35 mouse cellular contexts compared by ENCODE assay signal in the genomic region with DNA sequence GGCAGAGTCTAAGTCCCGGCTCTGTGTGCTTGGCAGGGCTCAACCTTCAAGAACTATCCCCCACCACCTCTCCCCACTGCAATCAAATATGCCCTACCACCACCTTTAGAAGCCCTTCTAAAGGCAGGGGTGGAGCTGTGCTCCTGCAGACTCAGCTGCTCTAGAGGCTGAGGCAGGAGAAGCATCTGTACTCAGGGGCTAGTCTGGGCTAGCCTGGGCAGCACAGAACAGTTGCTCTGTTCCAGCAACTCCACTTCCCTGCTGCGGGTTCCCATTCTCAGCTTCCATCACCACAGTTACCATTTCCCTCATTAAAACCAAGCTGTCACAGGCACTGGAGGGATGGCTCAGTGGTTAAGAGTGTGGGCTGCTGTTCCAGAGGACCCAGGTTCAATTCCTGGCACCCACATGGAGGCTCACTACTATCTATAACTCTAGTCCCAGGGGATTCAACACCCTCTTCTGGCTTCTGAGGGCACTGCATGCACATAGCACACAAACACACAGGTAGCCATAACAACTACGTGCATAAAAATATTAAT. TPM values are rescaled to one million over a fixed set of nuclear protein-coding genes. Genes with fewer than 3 reads are reported as not detected.
DNase-seq lines count a peak whose midpoint lies in the region; ATAC-seq and TF ChIP-seq lines count a peak whose summit lies in the region.
"Had no signal": no experiment of that assay in that cellular context is flagged by ENCODE, and none has a peak within 500 bp of the region (broad histone marks: within the 10 kb centered on the region; RNA-seq: fewer than 3 reads in every experiment).

No protein-coding gene starts in this region.

- TF ChIP-seq POLR2A in CH12.LX (IDR thresholded peaks at IDR 0.05; ENCODE audit: low read depth, low read length) (no peak), MEL (IDR thresholded peaks at IDR 0.05; ENCODE audit: control insufficient read depth in 1 of 2, insufficient read depth in 1 of 2, low read depth in 1 of 2, low read length in 2 of 2, poor library complexity in 1 of 2) (no peak)

- 94% methylated on average over 3 of the region's 3 CpGs for WGBS in neural tube, embryonic 15.5 days

- peaks cover 4 to 34% of the 10 kb centered on the region in 2 experiments for H3K4me1 ChIP-seq in CH12.LX (ENCODE audit: control insufficient read depth in 1 of 2, insufficient read depth in 2 of 2)
- peaks cover 3 to 5% of the 10 kb centered on the region in 2 experiments; a peak in 3 of 4 replicates for H3K4me1 ChIP-seq in MEL (ENCODE audit: control insufficient read depth in 1 of 2, insufficient read depth in 2 of 2, low read length in 2 of 2)
- H3K4me1 ChIP-seq in neural tube, embryonic 15.5 days: peaks cover 29% of the 10 kb centered on the region

- no peak for ATAC-seq in neural tube, embryonic 15.5 days (ENCODE audit: low FRiP score)
- ATAC-seq: forebrain, embryonic 13.5 days; midbrain, embryonic 16.5 days had no signal

- H3K36me3 ChIP-seq in CH12.LX (replicated peaks in 1 of 2; ENCODE audit: control insufficient read depth in 1 of 2, insufficient read depth in 1 of 2, low read length in 1 of 2) (peaks cover 60 to 75% of the 10 kb centered on the region in 2 experiments), MEL (ENCODE audit: control insufficient read depth in 1 of 2, insufficient read depth in 2 of 2, low read length in 2 of 2) (peaks cover 0 to 5% of the 10 kb centered on the region in 2 experiments; a peak in 2 of 4 replicates)
- H3K36me3 ChIP-seq in neural tube, embryonic 15.5 days: peaks cover 63% of the 10 kb centered on the region

- no peaks in the 10 kb centered on the region for H3K9me3 ChIP-seq in CH12.LX (replicated peaks; ENCODE audit: low read length)
- no peaks in the 10 kb centered on the region for H3K9me3 ChIP-seq in MEL (replicated peaks; ENCODE audit: insufficient read depth, low read length)
- H3K9me3 ChIP-seq in neural tube, embryonic 15.5 days (replicated peaks): no peaks in the 10 kb centered on the region
- H3K9me3 ChIP-seq: forebrain, embryonic 13.5 days; heart, embryonic 13.5 days; hindbrain, embryonic 15.5 days; limb, embryonic 12.5 days; liver, embryonic 13.5 days; midbrain, embryonic 10.5 days; neural tube, embryonic 12.5 days; stomach, embryonic 15.5 days had no signal

- TF ChIP-seq RAD21 in CH12.LX (IDR thresholded peaks at IDR 0.05; ENCODE audit: low read depth, low read length) (no peak), MEL (IDR thresholded peaks at IDR 0.05; ENCODE audit: low read depth, low read length) (no peak)

- H3K27me3 ChIP-seq in CH12.LX (replicated peaks) (no peaks in the 10 kb centered on the region), MEL (ENCODE audit: control insufficient read depth in 1 of 2, insufficient read depth in 2 of 2, low read length in 2 of 2) (no peaks in the 10 kb centered on the region)
- no peaks in the 10 kb centered on the region for H3K27me3 ChIP-seq in neural tube, embryonic 15.5 days (replicated peaks)
- H3K27me3 ChIP-seq: forebrain, embryonic 13.5 days; heart, embryonic 13.5 days; hindbrain, embryonic 15.5 days; limb, embryonic 12.5 days; liver, embryonic 13.5 days; neural tube, embryonic 12.5 days; stomach, embryonic 15.5 days had no signal

- no peak overlapping the region for H3K4me3 ChIP-seq in layer of hippocampus, adult 2 months
- H3K4me3 ChIP-seq in CH12.LX (replicated peaks in 1 of 3; ENCODE audit: low read depth in 2 of 3, low read length in 2 of 3, poor library complexity in 1 of 3): no peak overlapping the region
- H3K4me3 ChIP-seq in MEL (ENCODE audit: control insufficient read depth in 1 of 2, insufficient read depth in 1 of 2, low read depth in 2 of 2, low read length in 2 of 2): no peak overlapping the region
- no peak overlapping the region for H3K4me3 ChIP-seq in neural tube, embryonic 15.5 days (replicated peaks)
- H3K4me3 ChIP-seq: forebrain, embryonic 13.5 days; gastrocnemius, adult 2 months; heart, embryonic 13.5 days; hindbrain, embryonic 15.5 days; limb, embryonic 12.5 days; liver, embryonic 13.5 days; midbrain, embryonic 10.5 days; myocyte; neural tube, embryonic 12.5 days; stomach, embryonic 15.5 days had no signal

- no peak for DNase-seq in layer of hippocampus, adult 2 months (ENCODE audit: low spot score in 2 of 2)
- DNase-seq in layer of hippocampus, postnatal 36 days: no peak
- peak; percentile 37 to 46 for DNase-seq in B cell, adult 2 months
- DNase-seq in CH12.LX (ENCODE audit: extremely low read depth): peak; percentile 48
- no peak for DNase-seq in MEL (ENCODE audit: low read depth, low spot score)
- no peak for DNase-seq in left cerebral cortex, adult 18-20 months (ENCODE audit: low spot score in 2 of 2)
- no peak for DNase-seq in adrenal gland, adult 18-20 months (ENCODE audit: low spot score in 2 of 2)
- DNase-seq: adrenal gland, postnatal 25 days; cerebellum, adult 18-20 months; cerebellum, postnatal 10 days; gastrocnemius, adult 2 months; gastrocnemius, postnatal 36 days; heart, postnatal 10 days; kidney, adult 8-10 months; kidney, postnatal 4 days; liver, embryonic 13.5 days; lung, adult 2 months; thymus, postnatal 14 days had no signal

- no peak overlapping the region for H3K27ac ChIP-seq in layer of hippocampus, adult 2 months
- no peak overlapping the region for H3K27ac ChIP-seq in CH12.LX (ENCODE audit: insufficient read depth, low read depth)
- no peak overlapping the region for H3K27ac ChIP-seq in MEL (ENCODE audit: control insufficient read depth, low read depth, low read length)
- no peak overlapping the region for H3K27ac ChIP-seq in neural tube, embryonic 15.5 days (replicated peaks)
- H3K27ac ChIP-seq: forebrain, embryonic 13.5 days; gastrocnemius, adult 2 months; heart, embryonic 13.5 days; hindbrain, embryonic 15.5 days; kidney, postnatal 0 days; limb, embryonic 12.5 days; liver, embryonic 13.5 days; midbrain, embryonic 10.5 days; neural tube, embryonic 12.5 days; stomach, embryonic 15.5 days had no signal

- dilution Hi-C loops in CH12.LX (cut with MboI; ENCODE audit: extremely low pct_ligation_motif_present, extremely low pct_unique_long_range_greater_than_20kb, low sequenced_read_pairs): no loop called here

- H3K9ac ChIP-seq in CH12.LX (ENCODE audit: insufficient read depth, low read depth) (no peak overlapping the region), MEL (ENCODE audit: control insufficient read depth, low read depth, low read length, poor library complexity, severe bottlenecking) (no peak overlapping the region)
- no peak overlapping the region for H3K9ac ChIP-seq in neural tube, embryonic 15.5 days (replicated peaks)
- H3K9ac ChIP-seq: forebrain, embryonic 13.5 days; heart, embryonic 13.5 days; hindbrain, embryonic 15.5 days; limb, embryonic 12.5 days; liver, embryonic 13.5 days; neural tube, embryonic 12.5 days; stomach, embryonic 15.5 days had no signal

- H3K79me2 ChIP-seq in CH12.LX (replicated peaks; ENCODE audit: control insufficient read depth, extremely low read depth, insufficient read depth, poor library complexity, severe bottlenecking) (peaks cover 14% of the 10 kb centered on the region), MEL (ENCODE audit: control insufficient read depth, insufficient read depth, low read length, poor library complexity) (peaks cover 18% of the 10 kb centered on the region)

- TF ChIP-seq CTCF in layer of hippocampus, adult 2 months (conservative IDR thresholded peaks at IDR 0.05): peak; percentile 35; the same call in 1 of the 2 replicates
- peak in 1 of 2 experiments; percentile 46; a peak in 2 of 4 replicates for TF ChIP-seq CTCF in CH12.LX (conservative IDR thresholded peaks at IDR 0.05 in 1 of 2, IDR thresholded peaks at IDR 0.05 in 1 of 2; ENCODE audit: low read depth in 2 of 2, low read length in 2 of 2)
- peak in 2 of 3 experiments; percentile 6 to 15; a peak in 1 of 6 replicates for TF ChIP-seq CTCF in MEL (IDR thresholded peaks at IDR 0.05 in 2 of 3, conservative IDR thresholded peaks at IDR 0.05 in 1 of 3; ENCODE audit: control insufficient read depth in 1 of 3, insufficient read depth in 1 of 3, low read depth in 2 of 3, low read length in 3 of 3, poor library complexity in 1 of 3, severe bottlenecking in 1 of 3)

- in situ Hi-C loops in CH12.LX (cut with MboI; ENCODE audit: low pct_ligation_motif_present, low pct_unique_long_range_greater_than_20kb, low sequenced_read_pairs): no loop called here

- H3K4me2 ChIP-seq in CH12.LX (ENCODE audit: insufficient read depth, low read depth, poor library complexity, severe bottlenecking): no peak overlapping the region
- H3K4me2 ChIP-seq in neural tube, embryonic 15.5 days: no peak overlapping the region
- H3K4me2 ChIP-seq: forebrain, embryonic 13.5 days; heart, embryonic 13.5 days; hindbrain, embryonic 15.5 days; limb, embryonic 12.5 days; liver, embryonic 13.5 days; neural tube, embryonic 12.5 days; stomach, embryonic 15.5 days had no signal

- TF ChIP-seq EP300 in CH12.LX (IDR thresholded peaks at IDR 0.05; ENCODE audit: low read length) (no peak), MEL (IDR thresholded peaks at IDR 0.05; ENCODE audit: low read depth in 1 of 2, low read length in 2 of 2) (no peak)

RNA-seq across cellular contexts. Expression of gene Asna1, which starts 3.5 kb away (rescaled TPM):
- total RNA-seq in layer of hippocampus, adult 2 months (2021): 100 to 1,000 TPM; 119 to 122 TPM
- 100 to 1,000 TPM; 120 to 121 TPM for total RNA-seq in layer of hippocampus, postnatal 36 days (2021)
- total RNA-seq in CH12.LX (2012; rRNA removed): 109 and 125 TPM in 2 replicates
- 108 and 119 TPM in 2 replicates for total RNA-seq in CH12.LX (2014; rRNA removed)
- polyA plus RNA-seq in CH12.LX (2012; ENCODE audit: insufficient read length, low read depth): 127 and 132 TPM in 2 replicates
- 115 and 132 TPM in 2 replicates for total RNA-seq in MEL (2012; rRNA removed)
- 100 to 1,000 TPM in 1 of 2 experiments, not detected in 1; 192 TPM for polyA plus RNA-seq in MEL (2012; ENCODE audit: insufficient read depth in 1 of 2, insufficient read length in 2 of 2, low read depth in 1 of 2, low replicate concordance in 2 of 2, missing spikeins in 1 of 2)
- total RNA-seq in left cerebral cortex, adult 18-20 months (2021): 100 to 1,000 TPM; 130 to 138 TPM
- 100 to 1,000 TPM in 1 of 2 experiments, 10 to 100 TPM in 1; 89.2 to 100 TPM for total RNA-seq in adrenal gland, adult 18-20 months (2021)
- polyA plus RNA-seq in neural tube, embryonic 15.5 days (2015; fragmentation: Nextera tagmentation; extraction: Ambion mirVana): 148 and 154 TPM in 2 replicates

RNA-seq across cellular contexts. Expression of gene Trir, which starts 5.0 kb away (rescaled TPM):
- 100 to 1,000 TPM; 125 to 136 TPM for total RNA-seq in layer of hippocampus, adult 2 months (2021)
- total RNA-seq in layer of hippocampus, postnatal 36 days (2021): 100 to 1,000 TPM; 133 to 136 TPM
- total RNA-seq in CH12.LX (2012; rRNA removed) (151 and 202 TPM in 2 replicates), CH12.LX (2014; rRNA removed) (190 and 209 TPM in 2 replicates), MEL (2012; rRNA removed) (224 and 264 TPM in 2 replicates)
- polyA plus RNA-seq in CH12.LX (2012; ENCODE audit: insufficient read length, low read depth) (185 and 244 TPM in 2 replicates), MEL (2012; ENCODE audit: insufficient read depth in 1 of 2, insufficient read length in 2 of 2, low read depth in 1 of 2, low replicate concordance in 2 of 2, missing spikeins in 1 of 2) (100 to 1,000 TPM; 283 to 442 TPM)
- 100 to 1,000 TPM; 129 to 134 TPM for total RNA-seq in left cerebral cortex, adult 18-20 months (2021)
- total RNA-seq in adrenal gland, adult 18-20 months (2021): 100 to 1,000 TPM; 162 to 192 TPM
- 116 and 124 TPM in 2 replicates for polyA plus RNA-seq in neural tube, embryonic 15.5 days (2015; fragmentation: Nextera tagmentation; extraction: Ambion mirVana)

RNA-seq across cellular contexts. Expression of gene Best2, which starts 7.3 kb away (rescaled TPM):
- not detected for total RNA-seq in layer of hippocampus, adult 2 months (2021)
- total RNA-seq in layer of hippocampus, postnatal 36 days (2021): not detected
- 0.21 TPM in 1 of 2 replicates, not detected in the other for total RNA-seq in CH12.LX (2012; rRNA removed)
- not detected in 2 replicates for total RNA-seq in CH12.LX (2014; rRNA removed)
- 0.23 TPM in 1 of 2 replicates, not detected in the other for polyA plus RNA-seq in CH12.LX (2012; ENCODE audit: insufficient read length, low read depth)
- total RNA-seq in MEL (2012; rRNA removed): 0.04 TPM in 1 of 2 replicates, not detected in the other
- under 1 TPM in 1 of 2 experiments, not detected in 1; 0.13 TPM for polyA plus RNA-seq in MEL (2012; ENCODE audit: insufficient read depth in 1 of 2, insufficient read length in 2 of 2, low read depth in 1 of 2, low replicate concordance in 2 of 2, missing spikeins in 1 of 2)
- total RNA-seq in left cerebral cortex, adult 18-20 months (2021): not detected
- not detected for total RNA-seq in adrenal gland, adult 18-20 months (2021)
- not detected in 2 replicates for polyA plus RNA-seq in neural tube, embryonic 15.5 days (2015; fragmentation: Nextera tagmentation; extraction: Ambion mirVana)
- total RNA-seq: adrenal gland, postnatal 25 days; common myeloid progenitor, adult 5-6 weeks; gastrocnemius, adult 2 months; gastrocnemius, postnatal 36 days; heart, adult 8-10 months; heart, postnatal 10 days; hematopoietic stem cell, adult 5-6 weeks; left cerebral cortex, postnatal 25 days; megakaryocyte progenitor cell, adult 5-6 weeks had no signal
- polyA plus RNA-seq: forebrain, embryonic 13.5 days; heart, embryonic 13.5 days; hindbrain, embryonic 15.5 days; intestine, embryonic 14.5 days; kidney, postnatal 0 days; limb, embryonic 12.5 days; liver, embryonic 13.5 days; midbrain, embryonic 10.5 days; midbrain, embryonic 16.5 days; myocyte; neural tube, embryonic 12.5 days had no signal

RNA-seq across cellular contexts. Expression of gene Tnpo2, which starts 15.1 kb away (rescaled TPM):
- 100 to 1,000 TPM; 170 to 175 TPM for total RNA-seq in layer of hippocampus, adult 2 months (2021)
- total RNA-seq in layer of hippocampus, postnatal 36 days (2021): 100 to 1,000 TPM; 147 to 149 TPM
- total RNA-seq in CH12.LX (2012; rRNA removed): 48.0 and 50.4 TPM in 2 replicates
- 36.3 and 41.2 TPM in 2 replicates for total RNA-seq in CH12.LX (2014; rRNA removed)
- 45.1 and 57.0 TPM in 2 replicates for polyA plus RNA-seq in CH12.LX (2012; ENCODE audit: insufficient read length, low read depth)
- total RNA-seq in MEL (2012; rRNA removed): 55.6 and 62.3 TPM in 2 replicates
- polyA plus RNA-seq in MEL (2012; ENCODE audit: insufficient read depth in 1 of 2, insufficient read length in 2 of 2, low read depth in 1 of 2, low replicate concordance in 2 of 2, missing spikeins in 1 of 2): 10 to 100 TPM; 29.2 to 86.8 TPM
- 100 to 1,000 TPM; 171 to 176 TPM for total RNA-seq in left cerebral cortex, adult 18-20 months (2021)
- 10 to 100 TPM; 67.8 to 80.4 TPM for total RNA-seq in adrenal gland, adult 18-20 months (2021)
- polyA plus RNA-seq in neural tube, embryonic 15.5 days (2015; fragmentation: Nextera tagmentation; extraction: Ambion mirVana): 54.9 and 55.5 TPM in 2 replicates

RNA-seq across cellular contexts. Expression of gene Hook2, which starts 31.2 kb away (rescaled TPM):
- total RNA-seq in layer of hippocampus, adult 2 months (2021): 1 to 10 TPM; 9.2 to 10.0 TPM
- 1 to 10 TPM; 7.8 to 9.7 TPM for total RNA-seq in layer of hippocampus, postnatal 36 days (2021)
- total RNA-seq in CH12.LX (2012; rRNA removed): 17.6 and 24.7 TPM in 2 replicates
- total RNA-seq in CH12.LX (2014; rRNA removed): 7.1 TPM in 2 replicates
- polyA plus RNA-seq in CH12.LX (2012; ENCODE audit: insufficient read length, low read depth): 9.8 and 11.7 TPM in 2 replicates
- total RNA-seq in MEL (2012; rRNA removed): 10.5 and 11.5 TPM in 2 replicates
- 10 to 100 TPM in 1 of 2 experiments, not detected in 1; 17.5 TPM for polyA plus RNA-seq in MEL (2012; ENCODE audit: insufficient read depth in 1 of 2, insufficient read length in 2 of 2, low read depth in 1 of 2, low replicate concordance in 2 of 2, missing spikeins in 1 of 2)
- total RNA-seq in left cerebral cortex, adult 18-20 months (2021): 1 to 10 TPM; 9.6 to 9.7 TPM
- 1 to 10 TPM; 6.3 to 7.2 TPM for total RNA-seq in adrenal gland, adult 18-20 months (2021)
- 33.9 and 37.2 TPM in 2 replicates for polyA plus RNA-seq in neural tube, embryonic 15.5 days (2015; fragmentation: Nextera tagmentation; extraction: Ambion mirVana)

Comparison
In these comparisons a context has a peak if more than half of its experiments do, and no peak if none do; other contexts are left out.
1. DNase-seq: peak in B cell, adult 2 months (2 of 2) and CH12.LX (single experiment); none in layer of hippocampus, adult 2 months (0 of 2), layer of hippocampus, postnatal 36 days (0 of 2), MEL (single experiment), left cerebral cortex, adult 18-20 months (0 of 2) and adrenal gland, adult 18-20 months (0 of 2).